Mouse (Mus musculus) pancreas, adult 10 weeks (tissue): ENCODE measurements around the gene Slc23a3. TPM values are rescaled to one million over a fixed set of nuclear protein-coding genes. Genes with fewer than 3 reads are reported as not detected.

ENCODE experiments used
- polyA plus RNA-seq: library from polyadenylated mRNA; stranded (reverse); fragments of 350-450 nt; fragmentation: Illumina TruSeq; extraction: RNeasy Lipid Tissue Mini Kit (QIAGEN cat#74804); gene quantifications from one replicate; pipeline ENCODE4 v1.2.3, GENCODE M21; 2015; ENCODE audit warnings: low read depth, low replicate concordance; ENCODE audit not compliant: insufficient read depth

The Slc23a3 gene
- 1.2 TPM for polyA plus RNA-seq

DNA sequence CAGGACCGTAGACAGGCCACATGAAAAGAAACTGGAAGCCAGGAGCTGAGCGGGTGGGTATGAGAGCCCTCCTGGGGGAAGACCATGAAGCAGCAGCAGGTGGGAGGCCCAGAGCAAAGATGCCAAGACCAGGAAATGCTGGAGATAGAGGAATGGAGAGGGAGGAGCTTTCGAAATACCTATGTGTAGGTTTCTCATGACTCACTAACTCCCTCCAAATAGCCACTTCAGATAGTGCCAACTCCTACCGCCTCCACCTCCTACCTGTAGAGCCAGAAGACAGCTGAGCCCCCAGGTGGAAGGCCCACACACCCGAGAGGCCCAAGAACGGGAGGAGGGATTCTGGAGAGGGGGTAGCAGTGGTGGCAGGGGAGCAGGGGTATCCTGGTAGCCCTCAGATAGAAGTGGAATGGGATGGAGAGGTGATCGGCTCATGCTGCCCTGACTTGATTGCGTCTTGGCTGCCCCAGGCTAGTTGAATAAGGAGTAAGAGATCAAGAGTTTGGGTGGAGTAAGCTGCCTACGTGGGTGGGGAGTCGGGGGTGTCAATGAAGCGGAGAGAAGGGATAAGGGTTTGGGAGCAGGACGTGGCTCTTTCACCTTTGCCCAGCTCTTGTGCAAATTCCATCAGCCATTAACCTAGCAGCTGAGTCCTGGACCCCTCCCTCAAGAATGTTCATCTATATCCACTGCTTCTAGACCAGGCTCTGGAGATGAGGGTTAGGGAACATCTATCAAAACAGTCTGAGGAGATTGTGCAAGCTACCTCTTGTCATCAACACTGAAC lies at the start of gene Slc23a3:
Gene Slc23a3, minus strand, starts transcription at position 470 of the 787 bp plus-strand sequence.

DNA sequence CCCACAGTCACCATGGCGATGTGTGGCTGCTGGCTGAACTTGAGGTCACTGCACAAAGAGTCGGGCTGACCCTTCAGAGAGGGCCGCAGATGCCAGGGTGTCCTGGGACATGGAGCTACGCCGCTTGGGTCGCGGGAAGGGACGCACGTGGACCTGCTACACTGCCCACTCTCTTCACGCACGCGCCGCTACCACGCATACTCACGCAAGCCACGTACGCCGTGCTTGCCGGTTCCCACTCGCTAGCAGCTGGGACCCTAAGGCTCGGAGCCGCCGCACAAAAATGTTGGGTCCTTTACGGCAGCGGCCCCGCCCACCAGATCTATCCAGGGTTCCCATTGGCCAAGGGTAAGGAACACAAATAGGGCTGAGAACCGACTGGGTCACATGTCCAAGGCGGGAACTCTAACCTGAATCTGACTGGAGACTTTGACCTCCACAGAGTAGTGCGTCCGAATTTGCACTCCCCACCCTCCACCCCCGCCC lies 46.5 kb upstream of the Slc23a3 start, which contains the start of gene Abcb6:
Gene Abcb6, minus strand, starts transcription at position 288 of the 486 bp plus-strand sequence.

DNA sequence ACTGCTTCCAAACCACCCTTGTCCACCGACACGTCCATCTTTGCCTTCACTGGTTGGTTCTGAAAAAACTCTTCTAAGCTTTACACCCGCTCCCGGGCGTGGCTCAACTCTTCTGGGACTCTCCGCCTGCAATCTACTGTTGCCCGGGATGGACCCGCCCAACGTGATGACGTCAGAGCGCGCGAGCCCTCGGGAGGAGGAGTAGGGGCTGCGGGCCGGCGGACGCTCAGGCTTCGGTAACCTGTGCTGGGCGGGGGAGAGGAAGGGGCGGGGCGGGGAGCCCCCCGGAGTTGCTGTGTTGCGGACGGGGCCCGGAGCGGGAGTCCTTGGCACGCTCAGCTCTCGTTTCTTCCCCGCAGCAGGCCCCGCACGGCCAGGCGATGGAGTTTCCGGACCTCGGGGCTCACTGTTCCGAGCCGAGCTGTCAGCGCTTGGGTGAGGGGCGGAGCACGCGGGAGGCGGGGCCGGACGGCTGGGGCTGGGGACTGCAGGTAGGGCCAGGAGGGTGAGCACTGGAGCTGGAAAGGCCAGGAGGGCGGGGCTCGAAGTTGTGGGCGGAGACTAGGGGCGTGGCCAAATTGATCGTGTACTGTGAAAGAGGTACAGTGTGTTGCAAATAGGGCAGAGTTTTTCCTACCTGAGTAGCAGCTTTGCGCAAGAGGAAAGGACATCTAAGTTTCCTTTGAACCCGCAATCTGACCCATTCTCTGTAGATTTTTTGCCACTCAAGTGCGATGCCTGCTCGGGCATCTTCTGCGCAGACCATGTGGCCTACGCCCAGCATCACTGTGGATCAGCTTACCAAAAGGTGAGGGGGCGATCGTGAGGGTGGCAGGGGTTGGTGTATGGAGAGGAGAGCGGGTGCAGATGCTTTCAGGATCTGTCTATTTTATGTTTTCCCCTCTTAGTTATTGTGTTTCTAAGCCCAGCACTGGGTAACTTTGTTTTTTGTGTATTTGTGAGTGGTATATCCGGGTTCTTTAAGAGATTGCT lies 35.1 kb upstream of the Slc23a3 start, which contains the start of gene Zfand2b:
Gene Zfand2b, plus strand, starts transcription at position 175 of the 993 bp plus-strand sequence.

DNA sequence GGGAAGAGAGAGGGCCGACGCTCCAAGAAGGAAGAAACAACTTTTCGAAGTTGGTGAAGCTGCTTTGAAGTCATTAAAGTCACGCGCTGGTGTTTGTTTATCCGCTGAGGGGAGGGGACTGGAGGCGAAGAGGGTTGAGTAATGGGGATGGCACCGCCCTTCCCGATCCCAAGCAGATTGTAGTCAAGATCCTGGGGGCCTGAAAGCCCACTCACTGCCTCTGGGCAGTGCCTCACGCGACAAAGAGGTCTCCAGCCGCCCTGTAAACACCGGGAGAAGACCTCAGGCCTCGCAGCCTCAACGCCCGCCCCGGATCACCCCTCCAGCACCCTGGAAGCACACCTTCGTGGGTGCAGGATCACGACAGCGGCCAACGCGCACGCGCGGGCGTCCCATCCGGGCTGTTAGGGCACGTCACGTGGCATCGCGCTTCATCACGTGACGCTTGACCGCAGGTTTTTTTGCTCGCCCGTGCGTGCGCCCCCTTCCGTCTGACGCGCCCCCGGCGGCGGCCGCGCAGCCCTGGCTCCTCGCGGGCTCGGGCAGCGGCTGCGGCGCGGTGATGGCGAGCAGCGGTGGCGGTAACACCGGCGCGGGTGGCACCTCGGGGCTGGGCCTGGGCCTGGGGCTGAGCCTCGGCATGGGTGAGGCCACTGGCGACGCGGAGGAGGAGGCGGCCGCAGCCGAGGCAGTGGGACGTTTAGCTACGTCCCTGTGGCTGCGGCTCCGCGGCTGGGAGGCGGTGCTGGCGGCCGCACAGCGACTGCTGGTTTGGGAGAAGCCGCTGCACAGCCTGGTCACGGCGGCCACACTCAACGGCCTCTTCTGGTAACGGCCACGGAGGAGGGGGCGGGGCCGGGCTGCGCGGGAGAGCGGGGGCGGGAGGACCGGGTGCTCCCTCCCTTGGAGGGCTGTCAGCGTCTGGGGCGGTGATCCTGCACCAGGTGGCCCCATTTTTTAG lies 8.9 kb upstream of the Slc23a3 start, which contains the start of the genes Cnppd1 and Retreg2:
Gene Cnppd1, minus strand, starts transcription at position 411 of the 961 bp plus-strand sequence.
Gene Retreg2, plus strand, starts transcription at position 478 of the 961 bp plus-strand sequence.

DNA sequence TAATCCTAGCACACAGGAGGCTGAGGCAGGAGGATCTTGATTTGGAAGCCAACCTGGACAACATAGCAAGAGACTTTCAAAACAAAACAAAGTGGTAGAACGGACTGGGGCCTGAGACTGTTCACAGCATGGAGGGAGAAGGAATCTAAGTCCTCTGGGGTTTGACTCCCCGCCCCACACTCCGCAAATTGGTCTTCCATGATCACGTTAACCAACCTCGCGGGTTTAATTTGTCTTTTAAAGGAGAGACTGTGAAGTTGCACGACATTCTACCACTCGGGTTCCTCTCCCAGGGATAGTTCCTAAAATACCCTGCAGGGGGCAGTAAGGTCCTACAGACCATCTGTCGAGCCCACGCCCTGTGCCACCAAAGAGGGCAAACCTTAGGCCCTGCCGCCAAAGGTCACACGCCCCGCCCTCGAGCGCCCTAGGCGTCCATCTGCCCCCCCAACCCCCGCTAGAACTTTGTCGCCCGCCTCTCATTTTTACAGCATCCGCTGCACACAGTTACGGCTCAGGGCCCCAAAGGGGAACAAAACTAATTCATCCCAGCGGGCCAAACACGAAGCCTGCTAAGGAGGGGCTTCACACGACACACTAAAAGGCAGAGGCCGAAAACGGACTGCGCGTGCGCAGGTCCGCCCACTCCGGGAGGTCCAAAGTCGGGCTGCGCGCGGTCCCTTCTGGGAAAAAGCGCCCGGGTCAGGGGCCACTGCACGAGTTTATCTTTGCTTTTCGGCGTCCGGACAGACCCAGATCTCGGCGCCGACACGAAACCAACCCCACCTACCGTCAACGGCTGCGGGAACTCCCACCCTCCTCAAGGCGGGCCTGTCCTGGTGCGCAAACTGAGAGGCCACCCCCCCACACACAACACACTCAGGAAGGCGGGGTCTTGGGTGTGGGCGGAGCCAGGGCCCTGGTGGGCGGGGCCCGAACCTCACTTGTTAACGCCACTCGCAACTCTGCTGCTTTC lies 9.1 kb downstream of the Slc23a3 start, which contains the start of gene Nhej1:
Gene Nhej1, minus strand, starts transcription at position 855 of the 976 bp plus-strand sequence.

Other genes starting within 250 kb of the Slc23a3 start
- gene Fev, start 248.5 kb downstream of the Slc23a3 start, polyA plus RNA-seq: 0.76 TPM
- 2.2 TPM for gene Cryba2, start 240.7 kb downstream of the Slc23a3 start, polyA plus RNA-seq
- not detected for gene Cfap65, start 198.3 kb downstream of the Slc23a3 start, polyA plus RNA-seq
- gene Ihh, start 182.2 kb downstream of the Slc23a3 start, polyA plus RNA-seq: not detected
- gene Nhej1, start 8.7 kb downstream of the Slc23a3 start, polyA plus RNA-seq: 1.1 TPM
- 19.2 TPM for gene Cnppd1, start 8.8 kb upstream of the Slc23a3 start, polyA plus RNA-seq
- gene Retreg2, start 8.9 kb upstream of the Slc23a3 start, polyA plus RNA-seq: 24.8 TPM
- 12.2 TPM for gene Zfand2b, start 34.8 kb upstream of the Slc23a3 start, polyA plus RNA-seq
- gene Abcb6, start 46.5 kb upstream of the Slc23a3 start, polyA plus RNA-seq: 14.2 TPM
- 9.4 TPM for gene Ankzf1, start 58.3 kb upstream of the Slc23a3 start, polyA plus RNA-seq
- gene Atg9a, start 58.3 kb upstream of the Slc23a3 start, polyA plus RNA-seq: 7.1 TPM
- 4.2 TPM for gene Glb1l, start 76.9 kb upstream of the Slc23a3 start, polyA plus RNA-seq
- gene Stk16, start 76.9 kb upstream of the Slc23a3 start, polyA plus RNA-seq: 22.9 TPM
- 23.9 TPM for gene Tuba4a, start 86.0 kb upstream of the Slc23a3 start, polyA plus RNA-seq
- not detected for gene A630095N17Rik, start 98.2 kb upstream of the Slc23a3 start, polyA plus RNA-seq
- gene Dnajb2, start 102.5 kb upstream of the Slc23a3 start, polyA plus RNA-seq: 13.9 TPM
- gene Ptprn, start 130.6 kb upstream of the Slc23a3 start, polyA plus RNA-seq: 16.1 TPM
- gene Resp18, start 144.5 kb upstream of the Slc23a3 start, polyA plus RNA-seq: 153 TPM
- gene Dnpep, start 184.1 kb upstream of the Slc23a3 start, polyA plus RNA-seq: 22.2 TPM
- 10.5 TPM for gene Des, start 226.4 kb upstream of the Slc23a3 start, polyA plus RNA-seq
- 4.0 TPM for gene Speg, start 241.4 kb upstream of the Slc23a3 start, polyA plus RNA-seq